Mouse (Mus musculus): Measurements from ENCODE around the gene Bcl2l1.

The Bcl2l1 gene

DNA sequence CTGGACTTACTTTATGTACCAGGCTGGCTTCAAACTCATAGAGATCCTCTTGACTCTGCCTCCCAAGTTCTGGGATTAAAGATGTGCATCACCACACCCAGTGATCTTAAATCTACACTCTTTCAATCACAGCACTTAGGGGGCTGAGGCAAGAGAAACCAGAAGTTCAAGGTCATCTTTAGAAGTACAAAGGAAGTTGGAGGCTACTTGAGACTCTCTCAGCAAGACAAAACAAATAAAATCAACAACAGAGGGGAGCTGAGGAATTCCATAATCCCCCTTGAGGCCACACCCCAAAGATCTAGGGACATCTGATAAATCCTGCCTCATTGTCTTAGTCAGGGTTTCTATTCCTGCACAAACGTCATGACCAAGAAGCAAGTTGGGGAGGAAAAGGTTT is 59.3 kb downstream of the Bcl2l1 start:
- no peak for DNase-seq (ENCODE audit: low read depth, low spot score)

DNA sequence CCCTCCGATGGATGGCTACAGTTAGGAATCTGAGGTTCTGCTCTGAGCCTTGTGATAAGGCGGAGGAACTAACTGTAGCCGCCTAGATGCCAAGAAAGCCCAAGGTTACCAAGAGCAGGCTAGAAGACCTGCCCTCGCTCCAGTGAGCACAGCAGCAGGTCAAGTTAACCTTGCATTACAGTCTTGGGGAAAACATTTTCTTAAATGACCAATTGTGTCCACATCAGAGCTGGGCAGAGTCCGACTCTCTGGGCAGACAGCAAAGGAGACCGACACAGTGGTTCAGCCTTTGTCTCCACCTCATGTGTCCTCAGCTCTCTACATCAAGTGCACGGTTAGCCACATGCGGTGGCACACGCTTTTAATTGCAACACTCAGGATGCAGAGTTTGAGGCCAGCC is 60.0 kb downstream of the Bcl2l1 start:
- no peak for DNase-seq (ENCODE audit: low read depth, low spot score)

DNA sequence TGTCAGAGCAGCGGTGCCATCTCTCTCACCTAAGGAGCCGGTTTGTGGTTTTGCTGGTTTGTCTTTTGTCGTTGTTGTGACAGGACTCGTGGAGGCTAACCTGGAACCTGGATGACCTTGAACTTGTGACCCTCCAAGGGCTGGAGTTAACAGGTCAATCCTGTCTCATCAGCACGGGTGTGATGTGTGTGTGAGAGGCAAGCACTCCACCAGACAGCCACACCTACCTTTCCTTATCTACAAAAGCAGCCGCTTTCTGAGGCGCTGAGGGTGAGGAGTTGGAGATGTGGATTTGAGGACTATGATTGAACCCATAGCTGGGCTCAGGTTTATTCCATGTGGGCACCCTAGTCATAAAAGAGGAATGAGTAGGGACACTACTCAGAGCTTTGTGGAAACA is 61.9 kb downstream of the Bcl2l1 start:
- no peak for DNase-seq (ENCODE audit: low read depth, low spot score)

- no peak for DNase-seq (ENCODE audit: low read depth, low spot score)
Measured at GRCm38 (mm10) chr2:152767618-152768271, 63.8 kb downstream of the Bcl2l1 start.

DNA sequence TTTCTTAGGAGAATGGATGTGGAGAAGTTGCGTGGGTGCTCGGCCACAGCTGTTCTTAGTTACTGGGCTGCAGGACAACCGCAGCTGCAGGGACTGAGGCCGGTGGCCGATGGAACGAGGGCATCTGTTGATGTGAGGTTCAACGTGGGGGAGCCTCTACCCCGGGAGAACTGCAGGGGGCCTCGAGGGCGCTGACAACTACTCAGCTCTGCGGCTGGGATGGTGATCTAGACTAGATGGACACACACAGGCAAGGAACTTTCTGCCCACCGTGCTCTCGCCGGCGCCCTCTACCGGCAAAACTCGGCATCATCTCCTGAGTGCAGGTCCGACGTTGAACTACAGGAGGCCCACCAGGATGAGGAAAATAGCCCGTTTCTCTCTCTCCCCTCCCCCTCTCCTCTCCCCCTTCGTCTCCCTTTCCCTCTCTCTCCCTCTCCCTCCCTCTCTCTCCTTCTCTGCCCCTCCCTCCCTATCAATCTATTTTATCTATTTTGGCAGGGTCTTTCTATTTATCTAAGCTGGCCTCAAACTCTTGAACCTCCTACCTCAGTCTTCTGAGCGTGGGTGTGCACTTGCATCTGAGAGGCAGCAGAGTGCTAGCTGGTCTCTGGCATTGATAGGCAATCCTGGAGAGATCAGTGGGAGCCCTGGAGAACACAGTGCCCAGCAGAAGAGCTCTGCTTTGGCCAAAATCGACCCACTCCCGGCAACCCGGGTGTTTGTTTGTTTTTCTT is 65.0 kb downstream of the Bcl2l1 start:
- DNase-seq (ENCODE audit: low read depth, low spot score): no peak

DNA sequence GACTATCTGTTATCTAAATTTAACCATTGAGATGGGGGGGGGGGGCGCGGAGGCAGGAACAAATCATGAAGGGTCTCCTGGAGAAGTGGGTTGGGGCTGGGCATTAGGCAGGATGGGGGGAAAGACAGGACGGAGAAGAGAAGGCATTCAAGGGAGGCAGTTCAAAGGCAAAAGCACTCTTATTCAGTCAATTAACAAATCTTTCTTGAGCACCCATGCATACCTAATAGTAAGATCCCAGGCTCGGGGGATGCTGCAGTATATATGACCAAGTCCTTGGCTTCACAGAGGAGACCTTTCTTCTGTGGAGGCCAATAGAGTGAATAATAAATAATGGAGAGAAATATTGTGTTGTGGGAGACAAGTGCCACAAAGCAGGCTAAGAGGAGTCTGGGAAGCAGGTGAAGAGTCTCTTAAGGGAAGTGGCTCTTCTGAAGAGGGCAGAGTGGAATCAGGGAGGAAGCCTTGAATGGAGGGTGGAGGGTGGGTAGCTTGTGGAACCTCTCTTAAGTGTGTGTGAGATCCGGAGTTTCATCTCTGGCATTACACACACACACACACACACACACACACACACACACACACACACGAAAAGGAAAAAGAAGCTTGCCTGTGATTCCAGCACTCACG is 66.4 kb downstream of the Bcl2l1 start:
- DNase-seq (ENCODE audit: low read depth, low spot score): no peak

DNA sequence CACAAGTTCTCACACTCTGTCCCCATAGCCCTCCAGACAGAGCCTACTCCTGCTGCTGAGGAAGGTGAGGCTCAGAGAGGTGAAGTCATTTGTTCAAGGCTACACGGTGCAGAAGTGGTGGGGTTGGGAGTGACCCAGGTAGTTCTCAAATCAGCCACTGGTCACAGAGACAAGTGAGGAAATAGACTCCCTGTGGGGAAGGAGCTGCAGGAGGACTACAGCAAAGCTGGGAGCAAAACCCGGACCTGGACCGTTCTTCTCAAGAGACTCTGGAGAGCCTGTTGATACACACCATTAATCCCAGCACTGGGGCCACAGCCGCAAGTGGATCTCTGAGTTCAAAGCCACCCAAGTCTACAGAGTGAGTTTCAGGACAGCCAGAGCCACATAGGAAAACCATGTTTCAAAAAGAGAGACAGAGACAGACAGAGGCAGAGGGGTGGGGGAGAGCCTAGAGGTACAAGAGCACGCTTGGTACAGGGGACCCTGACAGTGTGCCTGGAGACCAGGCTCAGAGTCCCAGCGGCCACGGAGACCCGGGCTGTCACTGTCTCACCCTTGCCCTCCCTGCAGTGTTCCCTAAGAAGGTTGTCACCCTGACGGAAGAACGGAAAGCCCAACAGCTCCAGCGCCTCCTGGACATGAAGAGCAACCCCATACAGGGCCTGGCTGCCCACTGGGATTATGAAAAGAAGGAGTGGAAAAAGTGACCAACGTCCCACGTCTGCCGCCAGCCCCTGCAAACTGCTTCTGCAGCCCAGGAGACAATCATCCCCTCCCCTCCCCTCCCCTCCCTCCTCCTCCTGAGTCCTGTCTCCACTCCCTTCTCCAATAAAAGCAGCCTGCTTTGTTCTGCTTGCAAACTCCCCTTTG is 67.1 kb downstream of the Bcl2l1 start:
- DNase-seq (ENCODE audit: low read depth, low spot score): no peak

DNA sequence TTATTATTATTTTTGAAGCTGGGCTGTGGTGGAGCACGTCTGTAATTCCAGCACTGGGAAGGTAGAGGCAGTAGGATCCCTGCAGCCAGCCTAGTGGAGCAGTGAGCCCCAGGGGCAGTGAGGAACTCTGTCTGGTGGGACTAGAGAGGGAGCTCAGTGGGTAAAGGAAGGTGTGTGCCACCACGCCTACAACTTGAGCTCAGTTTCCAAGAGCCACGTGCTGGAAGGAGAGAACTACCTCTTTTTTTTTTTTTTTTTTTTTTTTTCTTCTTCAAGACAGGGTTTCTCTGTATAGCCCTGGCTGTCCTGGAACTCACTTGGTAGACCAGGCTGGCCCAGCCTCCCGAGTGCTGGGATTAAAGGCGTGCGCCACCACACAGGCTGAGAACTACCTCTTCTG is 68.2 kb downstream of the Bcl2l1 start:
- no peak for DNase-seq (ENCODE audit: low read depth, low spot score)

- DNase-seq (ENCODE audit: low read depth, low spot score): no peak
Measured at GRCm38 (mm10) chr2:152758351-152758750, 73.2 kb downstream of the Bcl2l1 start.

GRCm38 (mm10) chr2:152757478-152757877 is 74.0 kb downstream of the Bcl2l1 start:
- DNase-seq (ENCODE audit: low read depth, low spot score): no peak

DNA sequence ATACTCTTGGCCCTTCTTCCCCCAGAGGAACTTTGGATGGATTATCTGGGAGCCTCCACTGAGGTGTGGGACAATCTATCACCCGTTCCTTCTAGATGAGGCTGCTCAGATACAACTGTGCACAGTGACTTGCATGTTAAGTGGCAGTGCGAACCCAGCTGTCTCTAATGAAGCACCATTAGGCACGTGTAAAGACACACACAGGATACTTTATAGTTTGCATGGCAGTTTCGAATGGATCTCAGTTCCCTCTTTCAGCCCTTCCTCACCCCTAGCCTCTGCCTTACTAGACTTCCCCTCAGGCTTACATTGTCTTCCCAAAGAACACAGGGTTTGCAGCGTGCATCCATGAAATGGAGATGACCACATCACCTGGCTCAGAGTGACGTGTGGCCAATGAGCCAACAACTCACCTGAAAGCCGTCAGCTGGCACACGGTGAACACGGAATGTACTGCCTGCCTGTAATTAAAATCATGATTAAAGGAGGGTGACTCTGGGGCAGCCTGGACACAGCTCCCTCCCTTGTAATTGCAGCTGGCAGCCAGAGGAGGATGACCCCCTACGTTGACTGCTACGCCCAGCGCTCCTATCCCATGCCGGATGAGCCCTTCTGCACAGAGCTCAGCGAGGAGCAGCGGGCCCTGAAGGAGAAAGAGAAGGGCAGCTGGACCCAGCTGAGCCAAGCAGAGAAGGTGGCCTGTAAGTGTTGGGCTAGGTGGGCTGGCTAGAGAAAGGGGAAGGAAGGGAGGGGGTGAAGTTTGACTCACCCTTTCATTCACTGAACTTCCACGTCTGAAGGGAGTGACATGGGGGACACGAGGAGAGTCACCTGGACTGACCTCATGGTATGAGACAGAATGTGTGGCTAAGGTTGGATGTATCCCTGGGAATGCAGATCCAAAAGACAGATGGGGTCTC is 74.8 kb downstream of the Bcl2l1 start:
- DNase-seq (ENCODE audit: low read depth, low spot score): no peak

DNA sequence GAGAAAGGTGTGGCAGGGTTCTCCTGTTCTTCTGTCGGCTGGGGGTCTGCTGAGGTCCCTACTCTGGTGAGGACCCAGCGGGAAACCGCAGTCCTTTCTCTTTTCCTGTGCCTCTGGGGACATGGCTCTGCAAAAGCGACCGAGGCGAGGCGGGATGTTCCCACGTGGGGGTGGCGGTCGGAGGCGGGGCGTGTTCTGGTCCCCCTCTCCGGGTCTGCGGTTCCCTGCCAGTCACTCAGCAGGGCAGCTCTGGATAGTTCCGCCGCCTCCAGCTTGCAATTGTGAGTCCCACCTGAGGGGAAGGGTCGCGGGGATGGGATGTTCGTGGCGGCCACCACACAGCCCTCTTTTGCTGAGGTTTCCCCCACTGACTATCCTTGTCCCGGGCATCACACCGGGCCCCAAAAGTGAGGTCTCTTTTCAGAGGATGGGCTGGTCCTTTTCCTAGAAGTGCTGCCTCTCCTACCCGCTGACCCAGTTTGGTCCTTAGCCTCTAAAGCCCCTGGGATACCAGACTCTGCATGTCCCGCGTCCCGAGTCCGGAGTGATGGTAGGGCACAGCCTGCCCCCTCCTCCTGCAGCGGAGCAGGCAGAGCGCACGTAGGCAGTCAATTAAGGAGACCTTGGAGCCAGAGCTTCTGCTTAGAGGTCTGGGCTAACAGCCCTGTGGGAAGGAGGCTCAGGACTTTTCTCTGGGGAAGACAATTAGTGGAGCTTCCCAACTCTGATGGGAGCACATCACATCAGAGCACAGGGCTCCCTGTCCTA is 77.4 kb downstream of the Bcl2l1 start, which contains the start of gene Cox4i2:
Gene Cox4i2, plus strand, starts transcription at position 230 of the 768 bp plus-strand sequence.
- DNase-seq (ENCODE audit: low read depth, low spot score): no peak

DNA sequence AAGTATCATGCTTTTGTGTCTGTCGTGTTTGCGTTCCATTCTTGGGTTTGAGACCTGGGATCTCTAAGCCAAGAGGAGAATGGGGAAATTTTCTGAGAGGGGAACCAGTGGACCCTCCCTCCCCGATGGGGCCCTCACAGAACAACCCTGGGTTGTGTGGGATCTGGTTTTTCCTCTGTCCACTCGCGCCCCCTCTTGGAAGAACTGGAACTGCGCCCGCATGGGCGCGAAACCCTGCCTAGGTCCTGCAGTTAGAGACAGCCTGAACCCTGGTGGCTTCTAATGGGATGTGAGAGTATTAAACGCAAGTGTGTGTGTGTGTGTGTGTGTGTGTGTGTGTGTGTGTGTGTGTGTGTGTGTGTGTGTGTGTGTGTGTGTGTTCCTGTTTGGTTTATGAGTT is 89.1 kb downstream of the Bcl2l1 start:
- no peak for DNase-seq (ENCODE audit: low read depth, low spot score)

GRCm38 (mm10) chr2:152741153-152742041 is 90.1 kb downstream of the Bcl2l1 start:
- no peak for DNase-seq (ENCODE audit: low read depth, low spot score)

DNA sequence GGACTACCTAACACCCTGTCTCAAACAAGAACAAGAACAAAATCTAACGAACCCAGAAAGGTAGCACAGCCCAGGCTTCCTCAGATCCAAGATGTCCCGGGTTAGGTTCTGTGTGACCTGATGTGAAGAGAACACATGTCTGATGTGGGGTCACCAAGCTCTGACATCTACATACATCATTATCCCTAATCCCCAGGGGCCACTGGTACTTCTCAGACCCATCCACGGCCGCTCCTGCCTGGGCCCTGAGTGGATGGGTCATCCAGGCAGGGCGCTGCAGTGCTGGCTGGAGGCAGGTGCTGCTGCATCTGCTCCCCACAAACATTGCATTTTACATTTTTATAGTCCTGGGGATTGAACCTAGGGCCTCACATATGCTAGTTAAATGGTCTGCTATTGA is 91.0 kb downstream of the Bcl2l1 start:
- DNase-seq (ENCODE audit: low read depth, low spot score): no peak

DNA sequence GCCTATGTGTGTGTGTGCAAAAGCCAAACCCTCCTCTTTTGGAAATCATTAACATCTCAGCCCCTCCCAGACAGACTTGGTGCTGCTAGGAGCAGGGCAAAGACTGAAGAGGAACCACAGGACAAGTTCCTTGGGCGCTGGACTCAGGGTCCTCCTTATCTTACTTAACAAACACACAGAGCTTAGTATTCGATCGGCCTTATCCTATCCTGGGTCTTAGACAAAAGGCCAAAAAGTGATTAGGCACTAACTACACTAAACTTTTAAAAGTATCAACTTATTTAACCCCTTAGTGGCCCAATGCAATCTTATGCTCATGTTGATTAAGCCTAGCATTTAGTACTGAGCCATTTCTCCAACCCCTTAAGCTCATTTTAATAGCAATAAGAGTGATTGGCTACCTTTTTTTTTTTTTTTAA is 91.7 kb downstream of the Bcl2l1 start:
- no peak for DNase-seq (ENCODE audit: low read depth, low spot score)

GRCm38 (mm10) chr2:152739031-152739841 is 92.3 kb downstream of the Bcl2l1 start:
- no peak for DNase-seq (ENCODE audit: low read depth, low spot score)

- DNase-seq (ENCODE audit: low read depth, low spot score): no peak
Measured at GRCm38 (mm10) chr2:152738341-152738740, 93.2 kb downstream of the Bcl2l1 start.

Measured in telencephalon, adult 2 months (tissue).